Mouse (Mus musculus): Measurements from ENCODE around the gene Gmds. TPM values are rescaled to one million over a fixed set of nuclear protein-coding genes. Genes with fewer than 3 reads are reported as not detected.

Gene Gmds
- polyA plus RNA-seq, 1 experiment from 2014 or later: 46.8 TPM

DNA sequence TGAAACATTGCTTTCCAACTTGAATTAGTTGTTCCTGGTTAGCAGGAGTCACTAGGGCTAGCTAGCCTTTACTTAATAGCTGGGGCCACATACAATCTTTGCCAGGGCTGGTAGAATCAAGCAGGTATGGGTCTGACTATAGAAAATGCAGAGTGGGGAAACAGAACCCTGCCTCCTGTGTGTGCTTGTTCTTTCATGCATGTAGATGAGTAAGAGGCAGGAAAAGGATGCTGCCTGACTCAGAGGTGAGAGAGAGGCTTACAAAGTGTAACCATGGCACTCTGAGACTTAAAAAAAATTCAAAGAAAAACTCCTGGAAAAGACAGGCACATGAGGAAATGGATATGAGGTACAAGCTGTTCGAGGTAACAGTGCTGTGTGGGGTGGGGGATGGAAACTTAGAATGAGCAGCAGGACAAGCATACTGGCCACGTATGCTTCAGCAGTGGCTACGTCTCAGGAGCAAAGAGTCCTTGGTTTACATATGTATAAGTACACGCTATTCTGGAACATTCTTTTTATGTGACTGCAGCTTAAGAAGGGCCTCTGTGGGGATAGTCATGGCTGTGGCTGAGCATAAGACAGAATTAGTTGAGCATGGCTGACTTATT is 203.8 kb downstream of the Gmds start:
- H3K9ac ChIP-seq: no peak overlapping the region
- WGBS: 68% methylated on average over 4 of the region's 4 CpGs
- no peak overlapping the region for H3K27ac ChIP-seq
- ATAC-seq (ENCODE audit: insufficient number of reproducible peaks, low FRiP score, low TSS enrichment, low read depth): no peak
- H3K9me3 ChIP-seq: no peaks in the 10 kb centered on the region
- H3K4me2 ChIP-seq: no peak overlapping the region
- no peaks in the 10 kb centered on the region for H3K36me3 ChIP-seq
- H3K4me1 ChIP-seq: no peaks in the 10 kb centered on the region
- no peaks in the 10 kb centered on the region for H3K27me3 ChIP-seq
- H3K4me3 ChIP-seq: no peak overlapping the region

DNA sequence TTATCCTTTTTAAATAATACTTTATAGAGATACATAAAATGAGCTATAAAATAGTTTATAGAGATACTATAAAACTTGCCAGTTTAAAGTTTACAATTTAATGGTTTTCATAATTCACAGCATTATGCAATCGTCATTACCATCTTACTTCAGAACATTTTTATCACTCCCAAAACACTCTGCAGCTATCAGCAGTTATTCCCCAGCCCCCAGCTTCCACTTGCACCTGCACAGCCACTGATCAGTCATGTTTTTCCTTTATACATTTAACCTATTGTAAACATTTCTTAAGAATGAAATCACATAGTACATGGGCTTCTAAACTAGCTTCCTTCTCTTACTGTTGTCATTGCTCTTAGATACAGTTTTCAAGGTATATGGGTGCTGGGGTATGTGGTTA is 208.6 kb downstream of the Gmds start:
- Histone ChIP-seq H3K36me3 (no peaks in the 10 kb centered on the region), H3K27me3 (no peaks in the 10 kb centered on the region), H3K9me3 (no peaks in the 10 kb centered on the region), H3K4me2 (no peak overlapping the region), H3K4me3 (no peak overlapping the region), H3K27ac (no peak overlapping the region), H3K9ac (no peak overlapping the region), H3K4me1 (no peaks in the 10 kb centered on the region)
- no peak for ATAC-seq (ENCODE audit: insufficient number of reproducible peaks, low FRiP score, low TSS enrichment, low read depth)
- 29% methylated on average over 1 of the region's 1 CpGs for WGBS

DNA sequence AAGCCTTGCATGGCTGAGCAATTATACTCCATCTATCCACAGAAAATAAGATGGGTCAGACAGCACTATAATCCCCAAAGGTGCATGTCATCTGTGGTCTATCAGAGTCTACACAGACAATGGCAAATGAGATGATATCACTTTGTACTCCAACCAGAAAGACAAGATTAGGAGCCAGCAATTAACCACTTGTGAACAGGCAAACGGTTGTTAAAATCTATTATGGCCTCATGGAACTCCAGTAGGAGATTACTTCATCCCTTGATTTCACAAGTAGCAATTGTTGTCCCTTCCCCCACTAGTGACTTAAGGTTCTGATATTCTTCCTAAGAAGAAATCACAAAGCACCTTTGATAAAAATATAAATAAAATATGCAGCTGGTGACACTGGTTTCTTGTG is 220.2 kb downstream of the Gmds start:
- no peak overlapping the region for H3K4me3 ChIP-seq
- no peaks in the 10 kb centered on the region for H3K27me3 ChIP-seq
- no peak overlapping the region for H3K27ac ChIP-seq
- no peak for ATAC-seq (ENCODE audit: insufficient number of reproducible peaks, low FRiP score, low TSS enrichment, low read depth)
- no peaks in the 10 kb centered on the region for H3K4me1 ChIP-seq
- no peaks in the 10 kb centered on the region for H3K9me3 ChIP-seq
- no peaks in the 10 kb centered on the region for H3K36me3 ChIP-seq
- no peak overlapping the region for H3K4me2 ChIP-seq
- H3K9ac ChIP-seq: no peak overlapping the region
- 50% methylated on average over 1 of the region's 1 CpGs for WGBS

DNA sequence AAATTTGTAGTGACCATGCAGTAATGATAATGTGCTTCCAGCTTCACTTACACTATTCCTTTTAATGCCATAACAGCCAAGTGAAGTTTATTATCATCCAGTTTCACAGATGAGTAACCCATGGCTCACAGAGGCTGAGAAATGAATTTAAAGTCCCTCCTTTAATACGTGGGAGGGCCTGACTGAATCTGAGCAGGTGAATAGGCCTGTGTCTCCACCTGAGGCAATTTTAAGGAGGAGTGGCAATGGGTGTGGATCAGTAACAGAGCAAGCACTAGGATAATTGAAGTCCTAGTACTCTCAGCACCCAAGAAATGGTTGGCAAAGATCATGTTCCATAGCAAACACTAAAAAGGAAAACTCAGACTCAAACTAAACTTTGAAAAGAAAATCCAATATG is 223.1 kb downstream of the Gmds start:
- H3K4me1 ChIP-seq: no peaks in the 10 kb centered on the region
- H3K36me3 ChIP-seq: no peaks in the 10 kb centered on the region
- no peaks in the 10 kb centered on the region for H3K9me3 ChIP-seq
- no peak overlapping the region for H3K4me2 ChIP-seq
- H3K27me3 ChIP-seq: no peaks in the 10 kb centered on the region
- no peak overlapping the region for H3K4me3 ChIP-seq
- WGBS: 50% methylated on average over 1 of the region's 1 CpGs
- ATAC-seq (ENCODE audit: insufficient number of reproducible peaks, low FRiP score, low TSS enrichment, low read depth): no peak
- no peak overlapping the region for H3K9ac ChIP-seq
- H3K27ac ChIP-seq: no peak overlapping the region

DNA sequence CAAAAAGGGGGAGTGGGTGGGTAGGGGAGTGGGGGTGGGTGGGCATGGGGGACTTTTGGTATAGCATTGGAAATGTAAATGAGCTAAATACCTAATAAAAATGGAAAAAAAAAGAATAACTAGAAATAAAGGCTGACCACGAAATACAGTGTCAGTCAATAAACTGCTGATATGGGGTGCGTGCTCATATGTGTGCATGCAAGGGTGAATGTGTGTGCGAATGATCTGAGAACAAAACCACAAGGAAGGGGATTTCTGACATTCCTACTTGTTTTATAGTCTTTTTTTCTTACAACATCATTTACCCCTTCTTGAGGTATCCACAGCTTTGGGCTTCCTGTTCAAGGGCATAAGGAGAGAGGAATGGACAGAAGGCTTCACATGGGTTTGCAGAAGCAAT is 224.7 kb downstream of the Gmds start:
- 94% methylated on average over 3 of the region's 3 CpGs for WGBS
- Histone ChIP-seq H3K9me3 (no peaks in the 10 kb centered on the region), H3K36me3 (no peaks in the 10 kb centered on the region), H3K4me1 (no peaks in the 10 kb centered on the region), H3K4me3 (no peak overlapping the region), H3K27me3 (no peaks in the 10 kb centered on the region), H3K27ac (no peak overlapping the region), H3K9ac (no peak overlapping the region), H3K4me2 (no peak overlapping the region)
- no peak for ATAC-seq (ENCODE audit: insufficient number of reproducible peaks, low FRiP score, low TSS enrichment, low read depth)

DNA sequence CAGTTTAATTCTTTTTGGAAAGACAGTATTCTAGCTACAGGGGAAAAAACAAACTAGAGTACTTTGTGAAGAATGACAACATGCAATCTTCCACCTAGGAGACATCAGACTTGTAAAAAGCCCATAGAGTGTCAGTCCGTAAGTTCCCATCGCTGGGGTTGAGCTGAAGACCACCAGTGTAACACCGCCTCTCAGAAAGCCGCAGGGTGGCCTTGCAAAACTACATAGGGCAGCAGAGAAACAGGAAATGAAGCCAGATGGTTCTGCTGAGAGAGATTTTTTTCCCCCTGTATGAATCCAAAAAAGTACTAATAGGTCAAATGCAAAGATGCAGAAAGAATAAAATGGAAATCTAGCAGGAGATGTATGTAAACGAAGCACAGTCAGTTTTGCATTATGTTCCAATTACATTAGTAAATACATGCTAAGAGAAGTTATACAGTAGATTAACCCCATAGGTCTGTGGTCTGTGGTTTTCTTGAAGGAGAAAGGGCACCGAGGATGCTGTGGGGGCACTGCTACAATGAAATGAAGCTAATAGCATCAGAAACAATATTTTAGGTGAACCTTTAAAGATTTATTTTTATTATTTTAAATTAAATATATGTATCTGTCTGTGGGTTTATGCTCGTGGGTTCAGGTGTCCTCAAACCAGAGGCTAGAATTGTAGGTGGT is 250.1 kb downstream of the Gmds start:
- Histone ChIP-seq H3K4me1 (no peaks in the 10 kb centered on the region), H3K4me2 (no peak overlapping the region), H3K9ac (no peak overlapping the region), H3K27ac (no peak overlapping the region), H3K9me3 (no peaks in the 10 kb centered on the region), H3K36me3 (no peaks in the 10 kb centered on the region), H3K27me3 (no peaks in the 10 kb centered on the region), H3K4me3 (no peak overlapping the region)
- WGBS: 51% methylated on average over 7 of the region's 7 CpGs
- no peak for ATAC-seq (ENCODE audit: insufficient number of reproducible peaks, low FRiP score, low TSS enrichment, low read depth)

DNA sequence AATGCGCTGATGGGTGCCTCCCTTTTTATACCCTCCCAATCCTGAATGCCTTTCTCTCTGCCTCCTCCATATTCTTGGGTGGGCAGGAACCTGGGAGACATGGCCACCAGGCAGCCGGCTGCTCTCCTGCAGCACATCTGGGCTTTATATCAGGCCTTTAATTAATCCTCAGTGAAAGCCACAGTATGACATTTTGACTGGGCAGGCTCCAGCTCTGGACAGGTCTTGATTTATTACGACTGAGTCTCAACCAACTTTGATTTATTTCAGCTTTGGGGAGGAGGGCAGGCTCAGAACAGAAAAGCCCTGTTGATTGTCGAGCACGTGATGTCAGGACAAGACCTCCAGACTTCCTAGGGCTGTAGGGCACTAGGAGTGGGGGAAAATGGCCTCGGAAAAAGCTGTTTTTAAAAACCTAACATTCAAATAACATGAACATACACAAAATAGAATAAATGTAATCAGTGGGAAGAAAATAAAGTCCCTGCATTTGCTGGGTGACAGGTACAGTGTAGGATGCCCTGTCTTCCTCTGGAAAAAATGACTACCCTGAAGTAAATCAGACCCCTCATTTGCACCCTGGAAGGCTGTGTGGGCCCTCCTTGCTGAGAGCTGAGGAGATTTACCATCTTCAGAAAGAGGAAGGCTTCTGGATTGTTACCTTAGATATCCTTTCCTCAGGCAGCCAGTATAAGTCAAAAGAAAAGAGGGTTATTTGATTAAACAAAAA is 257.9 kb downstream of the Gmds start:
- Histone ChIP-seq H3K4me2 (no peak overlapping the region), H3K4me1 (peaks cover 7% of the 10 kb centered on the region; the same call in 1 of the 2 replicates), H3K9me3 (no peaks in the 10 kb centered on the region), H3K9ac (no peak overlapping the region), H3K36me3 (no peaks in the 10 kb centered on the region), H3K27ac (no peak overlapping the region), H3K27me3 (no peaks in the 10 kb centered on the region), H3K4me3 (no peak overlapping the region)
- WGBS: 16% methylated on average over 6 of the region's 6 CpGs
- ATAC-seq (ENCODE audit: insufficient number of reproducible peaks, low FRiP score, low TSS enrichment, low read depth): no peak

DNA sequence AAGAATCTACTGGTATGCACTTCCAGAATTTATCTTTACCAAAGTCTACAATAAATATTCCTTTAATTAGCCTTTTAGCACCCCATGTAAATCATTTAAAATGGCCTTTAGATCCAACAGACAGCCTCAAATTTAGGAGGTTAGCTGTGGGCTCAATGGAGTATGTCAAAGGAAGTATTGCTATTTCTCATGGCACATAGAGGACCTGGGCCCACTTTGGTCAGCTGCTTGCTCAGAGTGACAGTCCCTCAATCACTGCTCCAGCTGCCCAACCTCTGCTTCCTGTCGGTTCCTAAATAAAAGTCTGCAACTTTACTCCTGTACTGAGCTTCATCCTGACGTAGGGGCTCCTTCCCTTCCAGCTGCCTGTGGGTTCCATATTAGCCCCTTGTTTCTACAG is 264.9 kb downstream of the Gmds start:
- ATAC-seq (ENCODE audit: insufficient number of reproducible peaks, low FRiP score, low TSS enrichment, low read depth): no peak
- 40% methylated on average over 2 of the region's 2 CpGs for WGBS
- H3K27ac ChIP-seq: peak overlapping the region; percentile 66

DNA sequence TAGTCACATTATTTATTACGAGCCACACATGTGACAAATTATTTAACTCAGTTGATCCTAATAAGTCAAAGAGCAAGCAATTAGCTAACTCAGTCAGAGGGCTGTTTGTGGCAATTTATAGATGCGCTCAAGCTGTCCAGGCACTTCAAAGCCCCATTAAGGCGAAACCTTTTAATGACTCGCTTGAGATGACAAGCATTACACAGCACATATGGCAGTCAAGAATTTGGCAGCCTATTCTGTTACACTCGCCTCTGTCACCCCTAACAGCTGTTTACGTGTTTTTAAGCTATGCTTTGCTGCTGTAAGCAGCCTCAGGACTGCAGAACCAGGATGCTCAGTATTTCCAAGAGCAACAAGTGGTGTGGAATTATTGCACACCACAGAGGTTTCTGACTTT is 283.2 kb downstream of the Gmds start:
- H3K36me3 ChIP-seq: no peaks in the 10 kb centered on the region
- H3K27me3 ChIP-seq: no peaks in the 10 kb centered on the region
- H3K4me3 ChIP-seq: no peak overlapping the region
- no peaks in the 10 kb centered on the region for H3K4me1 ChIP-seq
- 28% methylated on average over 6 of the region's 6 CpGs for WGBS
- no peak overlapping the region for H3K27ac ChIP-seq
- ATAC-seq (ENCODE audit: insufficient number of reproducible peaks, low FRiP score, low TSS enrichment, low read depth): no peak
- no peak overlapping the region for H3K9ac ChIP-seq
- no peak overlapping the region for H3K4me2 ChIP-seq
- no peaks in the 10 kb centered on the region for H3K9me3 ChIP-seq

More for the DNA sequence above, 264.9 kb downstream of the Gmds start:
- H3K4me1 ChIP-seq: peaks cover 9% of the 10 kb centered on the region
- no peak overlapping the region for H3K9ac ChIP-seq
- no peak overlapping the region for H3K4me3 ChIP-seq
- no peak overlapping the region for H3K4me2 ChIP-seq
- H3K9me3 ChIP-seq: no peaks in the 10 kb centered on the region
- no peaks in the 10 kb centered on the region for H3K36me3 ChIP-seq
- H3K27me3 ChIP-seq: no peaks in the 10 kb centered on the region

DNA sequence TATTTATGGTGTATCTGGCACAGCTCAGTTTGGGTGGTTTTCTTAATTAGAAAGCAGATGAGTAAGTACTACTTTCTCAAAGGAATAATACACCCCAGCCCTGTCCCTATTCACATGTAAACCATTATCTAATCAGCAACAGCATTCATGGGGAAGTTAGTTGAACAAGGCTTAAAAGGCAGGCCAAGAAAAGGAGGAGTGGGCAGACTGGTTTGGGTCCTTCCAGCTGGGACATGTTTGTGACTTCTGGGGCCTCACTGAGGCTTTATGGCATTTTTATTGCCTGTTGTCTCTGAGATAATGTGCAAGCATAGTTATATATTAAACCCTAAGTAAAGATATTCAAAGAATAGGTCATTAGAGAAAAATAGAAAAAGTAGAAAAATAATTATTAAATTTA is 285.0 kb downstream of the Gmds start:
- Histone ChIP-seq H3K27ac (no peak overlapping the region), H3K9me3 (no peaks in the 10 kb centered on the region), H3K4me3 (no peak overlapping the region), H3K4me2 (no peak overlapping the region), H3K36me3 (no peaks in the 10 kb centered on the region), H3K27me3 (no peaks in the 10 kb centered on the region), H3K9ac (no peak overlapping the region), H3K4me1 (no peaks in the 10 kb centered on the region)
- ATAC-seq (ENCODE audit: insufficient number of reproducible peaks, low FRiP score, low TSS enrichment, low read depth): no peak

DNA sequence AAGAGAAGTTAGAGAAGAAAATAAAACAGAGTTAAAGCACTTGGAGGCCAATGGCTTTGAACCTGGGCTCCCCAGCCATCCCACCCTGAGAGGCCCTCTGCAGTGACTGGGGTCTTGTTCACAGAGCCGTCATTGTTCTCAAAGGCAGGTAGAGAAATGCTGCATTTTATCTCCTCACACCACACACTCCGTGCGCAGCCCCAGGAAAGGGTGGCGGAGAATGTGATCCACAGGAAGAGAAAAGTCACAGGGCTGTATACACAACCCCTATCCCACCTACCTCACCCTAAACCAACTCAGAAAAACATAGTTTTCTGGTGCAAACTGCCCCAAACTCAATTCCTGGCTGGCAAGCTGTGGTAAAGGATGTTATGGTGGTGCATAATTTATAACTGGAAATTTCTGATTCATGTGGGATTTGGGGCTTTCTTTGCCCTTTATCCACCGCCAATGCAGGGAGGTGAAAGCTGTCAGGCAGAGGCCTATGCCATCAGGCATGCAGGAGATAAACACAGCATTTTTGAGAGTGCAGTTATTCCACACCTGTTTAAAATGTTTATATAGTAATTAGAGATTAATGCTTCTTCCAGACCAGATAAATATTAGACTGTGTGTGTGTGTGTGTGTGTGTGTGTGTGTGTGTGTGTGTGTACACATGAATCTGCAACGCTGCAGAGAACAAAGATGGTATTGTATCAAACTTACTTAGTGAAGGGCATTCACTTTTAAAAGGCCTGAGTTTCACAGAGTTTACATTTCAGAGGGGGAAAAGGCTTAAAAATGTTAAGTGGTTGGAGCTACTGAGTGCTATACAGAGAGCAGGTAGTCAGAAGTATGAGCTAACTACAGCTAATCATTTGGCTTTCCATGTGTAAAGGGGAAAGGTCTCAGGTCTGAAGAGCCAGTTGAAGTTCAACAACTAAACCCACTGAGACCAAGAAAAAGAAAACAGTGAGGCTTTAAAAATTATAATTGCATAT is 290.3 kb downstream of the Gmds start:
- Histone ChIP-seq H3K36me3 (no peaks in the 10 kb centered on the region), H3K4me3 (no peak overlapping the region), H3K27ac (peak overlapping the region; percentile 22; the same call in 1 of the 2 replicates), H3K27me3 (peaks cover 1% of the 10 kb centered on the region; the same call in 1 of the 2 replicates), H3K4me1 (peaks cover 6% of the 10 kb centered on the region; the same call in 1 of the 2 replicates), H3K9me3 (no peaks in the 10 kb centered on the region), H3K4me2 (no peak overlapping the region), H3K9ac (no peak overlapping the region)
- 55% methylated on average over 6 of the region's 6 CpGs for WGBS
- peak; percentile 40; the same call in 1 of the 2 replicates for ATAC-seq (ENCODE audit: insufficient number of reproducible peaks, low FRiP score, low TSS enrichment, low read depth)

Data from limb, embryonic 15.5 days (tissue).